Mouse (Mus musculus): ENCODE measurements at regions not wholly inside any gene's neighbourhood (a gene's known extent, or its start where the extent isn't known, plus 50 kb on each side); places are given as distances from the start of the nearest gene placed in this dataset.

DNA sequence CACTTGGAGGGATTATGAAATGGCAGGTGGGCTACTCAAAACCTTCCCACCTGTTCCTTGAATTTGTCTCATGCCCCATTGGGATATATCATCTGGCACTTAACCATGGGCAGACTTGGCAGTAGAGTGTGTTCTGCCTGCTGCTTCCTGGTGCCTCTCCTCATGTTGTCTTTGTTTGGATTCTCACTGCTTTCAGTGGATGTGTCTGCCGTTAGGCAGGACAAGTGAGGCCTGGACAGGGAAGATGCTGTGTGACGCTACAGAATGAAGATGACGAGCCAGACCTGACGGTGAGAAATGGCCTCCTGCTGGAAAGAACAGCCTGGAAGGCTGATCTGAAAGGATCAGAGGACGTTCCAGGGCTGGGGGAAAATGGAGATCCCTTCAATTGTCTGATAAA, 133.6 kb upstream of the Gm10181 start:
- Histone ChIP-seq H3K4me2 (no peak overlapping the region), H3K27me3 (peaks cover 8% of the 10 kb centered on the region; the same call in 1 of the 2 replicates), H3K9ac (replicated peaks) (no peak overlapping the region), H3K27ac (no peak overlapping the region), H3K4me3 (replicated peaks) (no peak overlapping the region), H3K36me3 (no peaks in the 10 kb centered on the region), H3K4me1 (replicated peaks) (no peaks in the 10 kb centered on the region), H3K9me3 (no peaks in the 10 kb centered on the region)
- ATAC-seq (ENCODE audit: insufficient number of reproducible peaks, insufficient read depth, low FRiP score, low TSS enrichment, low read depth), result no peak
- 76% methylated on average over 5 of the region's 5 CpGs for WGBS

DNA sequence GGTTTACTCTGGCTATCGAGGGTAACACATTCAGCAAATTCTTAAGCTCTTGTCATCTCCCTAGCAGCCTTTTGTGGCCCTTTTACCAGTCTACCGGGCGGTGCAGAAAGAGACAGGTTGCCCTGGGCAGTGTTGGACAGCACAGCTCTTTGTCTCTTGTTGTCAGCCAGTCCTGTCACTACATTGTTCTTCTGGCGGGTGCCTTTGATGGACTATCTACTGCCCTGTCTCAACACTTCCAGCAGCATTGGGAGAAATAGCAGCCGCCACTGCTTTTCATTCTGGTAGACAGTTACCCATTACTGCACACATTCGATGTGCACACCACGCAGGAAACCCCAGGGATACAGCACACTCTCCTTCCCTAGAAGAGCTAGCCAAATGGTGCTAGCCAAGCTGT, 132.7 kb upstream of the Gm10181 start:
- Histone ChIP-seq H3K36me3 (no peaks in the 10 kb centered on the region), H3K9ac (replicated peaks) (no peak overlapping the region), H3K4me3 (replicated peaks) (no peak overlapping the region), H3K9me3 (no peaks in the 10 kb centered on the region), H3K4me1 (replicated peaks) (no peaks in the 10 kb centered on the region), H3K27ac (no peak overlapping the region), H3K27me3 (peaks cover 8% of the 10 kb centered on the region; the same call in 1 of the 2 replicates), H3K4me2 (no peak overlapping the region)
- ATAC-seq (ENCODE audit: insufficient number of reproducible peaks, insufficient read depth, low FRiP score, low TSS enrichment, low read depth), result no peak
- WGBS, result 74% methylated on average over 7 of the region's 7 CpGs

DNA sequence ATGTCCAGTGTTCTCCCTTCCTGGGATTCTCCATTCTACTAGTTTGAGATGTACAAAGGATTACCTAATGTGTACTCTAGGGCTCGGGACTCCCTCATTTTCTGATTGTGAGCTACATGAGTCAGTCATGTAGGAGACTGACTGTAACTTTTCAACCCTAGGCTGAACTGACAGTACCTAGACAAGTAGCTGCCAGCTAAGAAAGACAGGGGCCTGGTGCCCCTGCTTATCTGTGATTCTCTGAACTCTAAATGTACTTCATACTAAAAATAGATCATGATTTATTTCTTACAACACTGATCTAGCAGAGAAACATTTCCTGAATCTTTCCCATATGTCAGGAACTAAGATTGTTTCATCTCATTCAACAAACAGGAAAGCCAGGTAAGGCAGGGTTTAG, 125.9 kb upstream of the Gm10181 start:
- no peak overlapping the region for H3K27ac ChIP-seq
- no peaks in the 10 kb centered on the region for H3K36me3 ChIP-seq
- H3K4me2 ChIP-seq, result no peak overlapping the region
- H3K4me3 ChIP-seq (replicated peaks), result no peak overlapping the region
- no peaks in the 10 kb centered on the region for H3K9me3 ChIP-seq
- no peak overlapping the region for H3K9ac ChIP-seq (replicated peaks)
- H3K4me1 ChIP-seq (replicated peaks), result no peaks in the 10 kb centered on the region
- ATAC-seq (ENCODE audit: insufficient number of reproducible peaks, insufficient read depth, low FRiP score, low TSS enrichment, low read depth), result no peak
- H3K27me3 ChIP-seq, result no peaks in the 10 kb centered on the region
- WGBS, result 81% methylated on average over 1 of the region's 1 CpGs

DNA sequence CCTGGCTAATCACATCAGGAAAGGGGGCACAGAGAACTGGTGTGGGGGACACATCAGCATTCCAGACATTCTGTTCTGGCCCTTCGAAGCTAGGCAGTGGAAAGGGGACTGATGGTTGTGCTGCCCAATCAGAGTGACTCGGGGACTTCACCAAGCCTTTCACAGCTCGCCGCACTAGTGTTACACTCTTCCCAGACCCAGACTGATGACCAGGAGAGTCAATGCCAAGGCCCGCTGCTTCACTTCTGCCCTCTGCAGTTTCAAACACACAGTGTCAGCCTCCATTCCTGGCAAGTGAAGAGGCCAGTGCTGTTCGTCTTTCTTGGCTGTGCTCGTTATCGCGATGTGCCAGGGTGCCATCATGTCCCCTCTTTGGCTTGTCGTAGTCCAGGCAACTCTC, 121.7 kb upstream of the Gm10181 start:
- Histone ChIP-seq H3K27ac (no peak overlapping the region), H3K36me3 (no peaks in the 10 kb centered on the region), H3K9me3 (no peaks in the 10 kb centered on the region), H3K4me2 (no peak overlapping the region), H3K4me1 (replicated peaks) (no peaks in the 10 kb centered on the region), H3K4me3 (replicated peaks) (no peak overlapping the region), H3K27me3 (no peaks in the 10 kb centered on the region), H3K9ac (replicated peaks) (no peak overlapping the region)
- 72% methylated on average over 10 of the region's 10 CpGs for WGBS
- ATAC-seq (ENCODE audit: insufficient number of reproducible peaks, insufficient read depth, low FRiP score, low TSS enrichment, low read depth), result 0 out of 2 replicates have a peak, but pooled peaks have one; percentile 59

DNA sequence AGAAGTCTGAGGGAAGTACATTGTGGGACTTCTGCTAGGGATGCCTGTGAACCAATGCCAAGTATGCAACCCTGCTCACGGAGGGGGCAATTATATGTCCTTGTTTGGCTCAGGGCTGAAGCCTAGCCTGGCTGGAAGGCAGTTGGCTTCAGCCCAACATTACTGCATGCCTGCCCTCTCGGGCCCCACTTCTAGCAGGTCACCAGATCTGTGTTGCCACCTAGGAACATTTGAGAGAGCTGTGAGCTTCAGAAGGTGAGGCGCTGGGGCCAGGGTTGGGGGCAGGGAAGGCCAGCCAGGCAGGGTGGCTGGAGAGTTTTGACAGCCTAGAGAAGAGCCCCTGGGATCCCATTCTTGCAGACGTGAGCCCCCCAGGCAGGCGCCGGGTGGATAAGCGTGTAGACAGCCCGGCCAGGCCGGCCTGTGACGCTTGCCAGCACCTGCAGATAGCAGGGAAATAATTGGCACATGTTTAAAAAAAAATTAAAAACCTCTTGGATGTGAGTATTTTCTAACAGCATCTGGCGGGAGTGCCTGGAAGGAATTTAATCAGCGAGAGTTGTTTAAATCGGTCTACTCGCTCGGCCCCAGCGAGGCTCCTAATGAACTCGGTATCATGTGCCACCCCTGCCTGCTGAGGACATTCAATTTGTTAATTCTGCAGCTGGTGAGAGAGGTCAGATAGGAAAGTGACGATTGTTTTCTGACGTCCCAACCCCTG, 115.0 kb upstream of the Gm10181 start:
- Histone ChIP-seq H3K4me2 (peak overlapping the region; percentile 58), H3K36me3 (no peaks in the 10 kb centered on the region), H3K4me3 (replicated peaks) (peak overlapping the region; percentile 19), H3K27me3 (no peaks in the 10 kb centered on the region), H3K9ac (replicated peaks) (0 out of 2 replicates have a peak overlapping the region, but pooled peaks have one; percentile 34), H3K27ac (peak overlapping the region; percentile 53; the same call in 1 of the 2 replicates), H3K9me3 (no peaks in the 10 kb centered on the region), H3K4me1 (replicated peaks) (peaks cover 14% of the 10 kb centered on the region)
- peak; percentile 87 for ATAC-seq (ENCODE audit: insufficient number of reproducible peaks, insufficient read depth, low FRiP score, low TSS enrichment, low read depth)
- 3% methylated on average over 19 of the region's 19 CpGs for WGBS

DNA sequence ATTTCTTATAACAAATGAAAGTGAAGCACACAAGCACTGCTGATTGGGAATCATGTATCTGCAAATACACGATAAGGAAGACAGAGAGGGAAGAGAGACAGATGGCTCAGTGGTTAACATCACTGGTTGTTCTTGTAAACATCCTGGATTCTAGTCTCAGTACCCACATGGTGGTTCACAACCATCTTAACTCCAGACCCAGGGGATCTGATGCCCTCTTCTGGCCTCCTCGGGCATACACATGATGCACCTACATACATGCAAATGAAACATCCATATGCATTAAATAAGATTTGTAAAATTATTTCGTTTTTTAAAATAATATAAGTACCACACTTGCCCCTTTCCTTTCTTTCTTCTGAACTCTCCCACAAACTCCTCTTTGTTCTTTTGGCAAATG, 106.4 kb upstream of the Gm10181 start:
- no peak for ATAC-seq (ENCODE audit: insufficient number of reproducible peaks, insufficient read depth, low FRiP score, low TSS enrichment, low read depth)
- WGBS, result 73% methylated on average over 3 of the region's 3 CpGs
- H3K4me2 ChIP-seq, result no peak overlapping the region

DNA sequence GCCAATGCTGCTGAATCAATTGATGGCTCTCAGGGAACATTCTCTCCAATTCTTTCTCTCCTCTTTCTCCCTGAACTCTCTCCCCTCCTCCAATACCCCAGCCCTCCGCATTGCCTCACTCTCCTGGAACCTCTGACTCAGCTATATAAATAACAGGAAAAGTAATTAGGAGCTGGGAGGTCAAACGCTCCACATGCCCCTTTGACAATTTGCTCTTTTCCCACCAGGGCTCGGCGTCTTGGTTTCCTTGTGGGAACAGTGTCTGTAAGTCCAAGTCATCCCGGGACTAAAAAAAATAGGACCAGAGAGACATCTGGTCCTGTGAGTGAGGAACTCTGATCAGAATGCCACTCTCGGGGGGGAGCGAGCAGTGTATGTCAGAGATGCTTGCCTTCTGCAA, 94.7 kb upstream of the Gm10181 start:
- H3K27me3 ChIP-seq, result no peaks in the 10 kb centered on the region
- H3K4me3 ChIP-seq (replicated peaks), result no peak overlapping the region
- no peaks in the 10 kb centered on the region for H3K9me3 ChIP-seq
- 0 out of 2 replicates have a peak, but pooled peaks cover 4% of the 10 kb centered on the region for H3K4me1 ChIP-seq (replicated peaks)
- no peak overlapping the region for H3K9ac ChIP-seq (replicated peaks)
- H3K27ac ChIP-seq, result no peak overlapping the region
- no peaks in the 10 kb centered on the region for H3K36me3 ChIP-seq
- no peak overlapping the region for H3K4me2 ChIP-seq
- no peak for ATAC-seq (ENCODE audit: insufficient number of reproducible peaks, insufficient read depth, low FRiP score, low TSS enrichment, low read depth)
- WGBS, result 30% methylated on average over 7 of the region's 7 CpGs

More for the DNA sequence above, 106.4 kb upstream of the Gm10181 start:
- H3K9me3 ChIP-seq, result 0 out of 2 replicates have a peak, but pooled peaks cover 3% of the 10 kb centered on the region
- no peaks in the 10 kb centered on the region for H3K27me3 ChIP-seq
- H3K27ac ChIP-seq, result no peak overlapping the region
- no peaks in the 10 kb centered on the region for H3K4me1 ChIP-seq (replicated peaks)
- H3K36me3 ChIP-seq, result no peaks in the 10 kb centered on the region
- H3K4me3 ChIP-seq (replicated peaks), result no peak overlapping the region
- H3K9ac ChIP-seq (replicated peaks), result no peak overlapping the region

DNA sequence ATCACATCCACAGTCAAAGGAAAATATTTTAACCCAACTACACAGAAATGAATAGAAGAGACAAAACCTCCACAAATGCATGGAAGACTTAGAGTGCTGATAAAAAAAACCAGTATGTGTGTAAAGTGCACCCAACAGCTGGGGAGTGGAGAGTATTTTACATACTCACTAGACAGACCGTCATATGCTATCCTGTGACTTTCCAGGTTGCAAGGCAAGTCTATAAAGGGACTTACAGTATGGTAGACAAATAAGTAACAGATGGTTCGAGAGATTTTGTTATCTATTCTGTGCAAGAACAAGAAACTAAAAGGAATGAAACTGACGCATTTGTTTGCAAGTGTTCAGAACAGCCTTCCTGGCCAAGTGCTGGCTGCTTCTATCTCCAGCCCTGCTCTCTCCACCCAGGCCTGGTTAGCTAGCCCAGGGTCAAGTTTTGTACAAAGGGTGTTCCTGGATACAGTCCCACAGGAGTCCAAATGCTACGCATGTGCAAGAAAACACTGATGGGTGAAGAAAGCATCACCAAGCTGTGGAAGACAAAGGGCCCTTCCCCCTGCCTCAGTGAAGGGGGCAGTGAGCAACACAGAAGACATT, 68.0 kb upstream of the Gm10181 start:
- H3K4me3 ChIP-seq (replicated peaks), result no peak overlapping the region
- no peaks in the 10 kb centered on the region for H3K9me3 ChIP-seq
- H3K4me1 ChIP-seq (replicated peaks), result no peaks in the 10 kb centered on the region
- H3K4me2 ChIP-seq, result no peak overlapping the region
- H3K27me3 ChIP-seq, result 0 out of 2 replicates have a peak, but pooled peaks cover 4% of the 10 kb centered on the region
- 84% methylated on average over 4 of the region's 4 CpGs for WGBS
- no peak overlapping the region for H3K9ac ChIP-seq (replicated peaks)
- H3K27ac ChIP-seq, result no peak overlapping the region
- no peak for ATAC-seq (ENCODE audit: insufficient number of reproducible peaks, insufficient read depth, low FRiP score, low TSS enrichment, low read depth)
- H3K36me3 ChIP-seq, result no peaks in the 10 kb centered on the region

DNA sequence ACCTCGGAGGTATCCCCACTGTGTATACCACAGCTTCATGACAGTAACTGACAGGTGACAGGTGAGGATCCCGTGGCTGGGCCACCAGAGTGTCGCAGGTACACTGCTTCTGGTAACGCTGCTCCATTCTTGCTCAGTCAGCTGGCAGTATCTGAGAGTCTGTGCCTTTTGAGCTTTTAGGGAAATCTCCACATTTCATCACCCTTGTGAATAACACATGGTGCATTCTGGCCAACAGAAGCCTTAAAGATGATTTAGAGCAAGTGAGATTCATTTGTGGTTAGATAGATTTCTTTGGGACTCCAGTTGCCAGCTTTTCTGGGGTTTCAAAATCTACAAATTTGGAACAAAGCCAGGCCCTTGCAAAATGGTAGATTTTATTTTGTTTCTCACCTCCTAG, 66.8 kb upstream of the Gm10181 start:
- Histone ChIP-seq H3K4me3 (replicated peaks) (no peak overlapping the region), H3K27ac (no peak overlapping the region), H3K4me1 (replicated peaks) (no peaks in the 10 kb centered on the region), H3K27me3 (0 out of 2 replicates have a peak, but pooled peaks cover 4% of the 10 kb centered on the region), H3K9ac (replicated peaks) (no peak overlapping the region), H3K4me2 (no peak overlapping the region), H3K36me3 (no peaks in the 10 kb centered on the region), H3K9me3 (no peaks in the 10 kb centered on the region)
- no peak for ATAC-seq (ENCODE audit: insufficient number of reproducible peaks, insufficient read depth, low FRiP score, low TSS enrichment, low read depth)
- 75% methylated on average over 4 of the region's 4 CpGs for WGBS

DNA sequence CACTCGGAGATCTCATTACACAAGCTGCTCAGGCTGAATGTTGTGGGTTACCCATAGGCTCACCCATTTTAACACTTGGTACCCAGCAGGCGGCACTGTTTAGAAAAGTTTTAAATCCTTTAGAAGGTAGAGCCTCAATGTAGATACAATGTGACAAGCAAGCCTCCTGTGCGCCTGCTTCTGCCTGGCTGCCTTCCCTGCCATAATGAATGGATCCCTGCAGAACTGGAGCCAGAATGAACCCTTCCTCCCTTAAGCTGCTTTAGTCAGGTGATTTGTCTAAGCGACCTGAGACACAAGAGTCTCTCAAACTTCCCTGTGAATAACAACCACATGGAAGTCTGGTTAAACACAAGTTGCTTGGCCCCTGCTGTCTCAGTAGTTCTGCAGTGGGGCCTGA, 64.7 kb upstream of the Gm10181 start:
- no peak overlapping the region for H3K4me2 ChIP-seq
- no peaks in the 10 kb centered on the region for H3K9me3 ChIP-seq
- no peak overlapping the region for H3K4me3 ChIP-seq (replicated peaks)
- no peaks in the 10 kb centered on the region for H3K36me3 ChIP-seq
- ATAC-seq (ENCODE audit: insufficient number of reproducible peaks, insufficient read depth, low FRiP score, low TSS enrichment, low read depth), result no peak
- 62% methylated on average over 4 of the region's 4 CpGs for WGBS
- H3K4me1 ChIP-seq (replicated peaks), result no peaks in the 10 kb centered on the region
- no peak overlapping the region for H3K9ac ChIP-seq (replicated peaks)
- peaks cover 16% of the 10 kb centered on the region; the same call in 1 of the 2 replicates for H3K27me3 ChIP-seq
- no peak overlapping the region for H3K27ac ChIP-seq

DNA sequence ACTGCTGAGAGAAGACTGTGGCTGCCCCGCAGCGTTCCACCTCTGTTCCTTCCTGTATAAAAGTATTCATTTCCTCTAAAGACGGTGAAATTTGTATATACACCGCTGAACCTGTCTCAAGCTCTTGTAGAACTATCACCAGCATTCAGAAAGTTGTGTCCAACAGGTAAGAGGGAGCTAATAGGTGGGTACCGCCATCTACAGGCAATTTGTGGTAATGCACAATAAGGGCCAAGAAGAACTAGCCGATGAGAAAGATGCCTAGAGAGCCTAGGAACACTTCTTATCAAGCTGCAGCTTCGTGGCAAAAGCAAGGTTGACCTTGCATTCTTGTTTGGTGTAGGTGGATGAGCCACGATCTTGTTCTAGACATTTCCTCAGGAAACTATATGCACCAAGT, 61.6 kb upstream of the Gm10181 start:
- peaks cover 18% of the 10 kb centered on the region; the same call in 1 of the 2 replicates for H3K27me3 ChIP-seq
- no peak overlapping the region for H3K4me3 ChIP-seq (replicated peaks)
- no peak for ATAC-seq (ENCODE audit: insufficient number of reproducible peaks, insufficient read depth, low FRiP score, low TSS enrichment, low read depth)
- H3K9me3 ChIP-seq, result no peaks in the 10 kb centered on the region
- H3K4me2 ChIP-seq, result no peak overlapping the region
- H3K4me1 ChIP-seq (replicated peaks), result no peaks in the 10 kb centered on the region
- H3K27ac ChIP-seq, result no peak overlapping the region
- no peak overlapping the region for H3K9ac ChIP-seq (replicated peaks)
- 10% methylated on average over 8 of the region's 8 CpGs for WGBS
- H3K36me3 ChIP-seq, result no peaks in the 10 kb centered on the region
